Mouse (Mus musculus) neural tube, embryonic 12.5 days (tissue): ENCODE results near the gene Uaca. TPM values are rescaled to one million over a fixed set of nuclear protein-coding genes. Genes with fewer than 3 reads are reported as not detected.

ENCODE experiments used
- ATAC-seq: fragments of 200-750 bp; cut with Nextera tagmentation; 2 replicates; pipeline ENCODE4 v1.8.0; 2017; ENCODE audit warnings: low read depth, mild to moderate bottlenecking, moderate TSS enrichment, moderate library complexity; ENCODE audit not compliant: low FRiP score
- H3K27ac ChIP-seq: fragments of 300-500 bp; sonication (generic); 2 replicates; pipeline ENCODE4 v1.5.1; 2016
- H3K27me3 ChIP-seq: fragments of 300-500 bp; sonication (generic); replicated peaks from 2 replicates; pipeline ENCODE4 v1.6.1; 2016; ENCODE audit warnings: mild to moderate bottlenecking
- H3K36me3 ChIP-seq: fragments of 300-500 bp; sonication (generic); 2 replicates; pipeline ENCODE4 v1.6.1; 2016; ENCODE audit warnings: mild to moderate bottlenecking
- H3K4me1 ChIP-seq: fragments of 300-500 bp; sonication (generic); 2 replicates; pipeline ENCODE4 v1.6.1; 2016
- H3K4me2 ChIP-seq: fragments of 300-500 bp; sonication (generic); replicated peaks from 2 replicates; pipeline ENCODE4 v1.6.1; 2016; ENCODE audit warnings: mild to moderate bottlenecking
- H3K4me3 ChIP-seq: fragments of 300-500 bp; sonication (generic); 2 replicates; pipeline ENCODE4 v1.5.1; 2016
- H3K9ac ChIP-seq: fragments of 300-500 bp; sonication (generic); 2 replicates; pipeline ENCODE4 v1.6.1; 2016; ENCODE audit warnings: mild to moderate bottlenecking
- H3K9me3 ChIP-seq: fragments of 300-500 bp; sonication (generic); 2 replicates; pipeline ENCODE4 v1.6.1; 2016; ENCODE audit warnings: mild to moderate bottlenecking
- WGBS: fragments of 180-500 bp; shearing (Covaris S2); methylation state at CpG from one replicate; pipeline ENCODE4 v1.1.7; 2016; 5-methylcytosine and 5-hydroxymethylcytosine counted together
- polyA plus RNA-seq: library from polyadenylated mRNA; unstranded; fragments of >200 nt; fragmentation: Nextera tagmentation; extraction: Ambion mirVana; gene quantifications from 2 replicates; pipeline ENCODE4 v1.2.1, GENCODE M21; 2016

Gene Uaca
- polyA plus RNA-seq, 1 experiment from 2014 or later = 35.2 TPM

DNA sequence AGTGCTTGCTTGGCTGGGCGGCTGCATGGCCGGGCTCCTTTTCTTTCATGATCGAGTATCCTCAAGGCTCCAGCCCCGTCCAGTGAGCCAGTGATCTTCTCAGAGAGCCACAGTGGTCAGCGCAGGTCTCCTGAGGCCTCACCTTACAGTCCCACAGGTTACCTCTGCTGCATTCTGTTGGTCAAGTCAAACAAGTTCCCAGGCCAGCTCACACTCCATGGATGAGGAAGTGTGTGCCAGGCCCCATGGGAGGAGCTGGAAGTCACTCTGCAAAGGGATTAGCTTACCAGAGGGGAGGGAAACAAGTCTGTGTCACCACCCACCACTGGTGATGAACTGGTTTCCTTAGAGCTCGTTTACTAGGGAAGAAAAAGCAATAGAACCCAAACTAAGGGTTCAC, 28.3 kb downstream of the Uaca start:
- no peaks in the 10 kb centered on the region for H3K36me3 ChIP-seq
- no peaks in the 10 kb centered on the region for H3K27me3 ChIP-seq
- no peaks in the 10 kb centered on the region; the same call in 1 of the 2 replicates for H3K4me1 ChIP-seq
- H3K4me3 ChIP-seq = no peak overlapping the region
- H3K4me2 ChIP-seq = no peak overlapping the region
- 91% methylated on average over 6 of the region's 6 CpGs for WGBS
- no peaks in the 10 kb centered on the region for H3K9me3 ChIP-seq
- ATAC-seq = no peak
- no peak overlapping the region for H3K9ac ChIP-seq
- H3K27ac ChIP-seq = no peak overlapping the region

DNA sequence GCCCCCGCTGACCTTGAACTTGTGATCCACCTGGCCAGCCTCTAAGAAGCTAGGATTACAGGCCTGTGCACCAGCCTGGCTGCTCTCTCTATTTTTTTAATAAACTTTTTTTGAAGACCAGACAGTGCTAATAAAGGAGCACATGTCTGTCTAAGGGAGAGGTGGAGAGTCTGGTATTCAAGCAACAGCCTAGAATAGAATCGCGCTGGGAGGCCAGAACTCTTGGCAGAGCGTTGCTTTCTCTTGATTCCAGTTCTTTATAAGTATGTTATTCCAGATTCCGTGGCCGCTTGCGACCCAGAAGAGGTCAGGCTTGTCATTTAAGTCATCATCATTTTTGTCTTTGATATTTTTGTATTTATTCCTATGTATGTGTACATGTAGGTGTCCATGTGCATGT, 31.2 kb downstream of the Uaca start:
- Histone ChIP-seq H3K4me1 (no peaks in the 10 kb centered on the region), H3K27me3 (no peaks in the 10 kb centered on the region), H3K4me2 (no peak overlapping the region), H3K27ac (no peak overlapping the region), H3K9ac (no peak overlapping the region), H3K9me3 (no peaks in the 10 kb centered on the region), H3K36me3 (no peaks in the 10 kb centered on the region), H3K4me3 (no peak overlapping the region)
- no peak for ATAC-seq
- WGBS = 97% methylated on average over 7 of the region's 7 CpGs

DNA sequence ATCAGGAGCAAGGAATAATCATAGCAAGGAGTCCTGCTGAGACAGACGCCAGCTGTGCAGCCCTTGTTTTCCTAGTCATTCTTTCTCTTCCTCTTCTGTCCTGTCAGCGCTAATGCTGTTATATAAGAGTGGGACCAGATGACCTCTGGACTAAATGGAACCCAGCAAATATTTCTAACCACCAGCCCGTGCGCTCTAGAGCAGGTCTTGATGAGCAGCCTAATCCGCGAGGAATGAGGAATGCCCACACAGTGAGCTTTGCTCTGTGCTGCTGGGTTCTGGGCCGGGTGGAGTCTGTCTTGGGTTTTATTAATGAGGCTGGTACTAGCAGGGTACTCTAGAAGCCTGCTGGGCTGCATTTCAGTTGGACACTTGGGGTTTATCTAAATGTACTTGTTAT, 32.4 kb downstream of the Uaca start:
- Histone ChIP-seq H3K4me2 (no peak overlapping the region), H3K36me3 (no peaks in the 10 kb centered on the region), H3K4me1 (no peaks in the 10 kb centered on the region), H3K9me3 (no peaks in the 10 kb centered on the region), H3K27ac (no peak overlapping the region), H3K4me3 (no peak overlapping the region), H3K9ac (no peak overlapping the region), H3K27me3 (no peaks in the 10 kb centered on the region)
- 76% methylated on average over 7 of the region's 7 CpGs for WGBS
- ATAC-seq = no peak

DNA sequence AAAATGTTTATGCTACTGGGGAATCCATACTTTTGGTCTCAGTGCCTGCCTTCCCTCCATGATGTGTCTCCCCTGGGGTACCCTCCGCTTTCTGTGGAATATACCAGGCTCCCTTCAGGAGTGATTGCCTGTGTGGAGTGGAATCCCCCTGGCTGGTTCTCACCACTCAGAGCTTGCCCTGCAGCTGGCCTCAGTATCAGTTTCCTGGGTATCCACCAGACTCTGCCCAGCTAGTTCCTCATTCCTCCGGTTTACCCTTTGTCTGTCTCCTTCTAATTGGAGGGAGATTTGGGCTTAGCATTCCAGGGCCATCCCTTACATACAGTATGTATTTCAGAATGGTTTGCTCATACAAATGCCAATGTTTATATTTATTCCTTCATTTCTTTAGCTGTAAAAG, 33.9 kb downstream of the Uaca start:
- H3K4me1 ChIP-seq = no peaks in the 10 kb centered on the region
- no peak for ATAC-seq
- H3K27ac ChIP-seq = no peak overlapping the region
- no peak overlapping the region for H3K9ac ChIP-seq
- no peak overlapping the region for H3K4me3 ChIP-seq
- no peaks in the 10 kb centered on the region for H3K36me3 ChIP-seq
- H3K4me2 ChIP-seq = no peak overlapping the region
- no peaks in the 10 kb centered on the region for H3K9me3 ChIP-seq
- no peaks in the 10 kb centered on the region for H3K27me3 ChIP-seq
- WGBS = 88% methylated on average over 2 of the region's 2 CpGs

DNA sequence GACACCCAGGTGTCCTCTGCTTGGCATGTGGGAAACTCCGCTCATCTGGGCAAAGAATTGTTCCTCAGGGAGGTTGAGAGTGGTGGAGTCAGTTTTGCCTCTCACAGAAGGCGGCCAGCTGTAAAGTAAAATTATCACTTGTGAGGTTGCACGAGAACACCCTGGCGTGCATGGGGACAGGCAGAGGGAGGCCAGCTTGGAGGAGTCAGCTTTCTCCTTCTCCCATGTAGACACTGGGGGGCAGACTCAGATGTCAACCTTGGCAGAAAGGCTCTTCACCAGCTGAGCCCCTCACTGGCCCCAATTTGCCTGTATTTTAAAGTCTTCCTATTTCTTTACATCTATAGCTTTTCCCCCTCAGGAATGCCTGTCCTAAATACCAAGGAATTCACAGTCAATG, 35.3 kb downstream of the Uaca start:
- Histone ChIP-seq H3K9ac (no peak overlapping the region), H3K4me3 (no peak overlapping the region), H3K36me3 (no peaks in the 10 kb centered on the region), H3K4me1 (no peaks in the 10 kb centered on the region), H3K4me2 (no peak overlapping the region), H3K27me3 (no peaks in the 10 kb centered on the region), H3K27ac (no peak overlapping the region), H3K9me3 (no peaks in the 10 kb centered on the region)
- 75% methylated on average over 4 of the region's 4 CpGs for WGBS
- ATAC-seq = no peak

DNA sequence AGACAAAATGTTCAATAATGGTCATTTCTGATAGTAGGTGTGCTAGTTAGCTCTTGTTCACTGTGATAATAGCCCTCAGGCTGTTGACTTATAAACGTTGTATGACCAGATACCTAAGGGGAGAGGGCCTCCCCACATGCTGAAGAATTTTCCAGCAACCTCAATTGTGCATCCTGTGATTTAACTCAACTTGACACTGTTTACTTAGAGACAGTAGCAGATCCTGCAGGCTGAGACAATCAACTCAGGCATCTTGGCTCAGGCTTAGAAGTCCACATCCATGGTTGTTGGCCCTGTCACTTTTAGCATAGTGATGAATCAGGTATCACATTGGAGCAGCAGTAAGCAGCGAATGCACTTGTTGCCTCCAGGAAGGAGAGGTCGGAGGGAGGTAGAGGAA, 35.7 kb downstream of the Uaca start:
- Histone ChIP-seq H3K36me3 (no peaks in the 10 kb centered on the region), H3K4me2 (no peak overlapping the region), H3K27me3 (no peaks in the 10 kb centered on the region), H3K4me1 (no peaks in the 10 kb centered on the region), H3K9ac (no peak overlapping the region), H3K9me3 (no peaks in the 10 kb centered on the region), H3K27ac (no peak overlapping the region), H3K4me3 (no peak overlapping the region)
- ATAC-seq = no peak
- 82% methylated on average over 3 of the region's 3 CpGs for WGBS

DNA sequence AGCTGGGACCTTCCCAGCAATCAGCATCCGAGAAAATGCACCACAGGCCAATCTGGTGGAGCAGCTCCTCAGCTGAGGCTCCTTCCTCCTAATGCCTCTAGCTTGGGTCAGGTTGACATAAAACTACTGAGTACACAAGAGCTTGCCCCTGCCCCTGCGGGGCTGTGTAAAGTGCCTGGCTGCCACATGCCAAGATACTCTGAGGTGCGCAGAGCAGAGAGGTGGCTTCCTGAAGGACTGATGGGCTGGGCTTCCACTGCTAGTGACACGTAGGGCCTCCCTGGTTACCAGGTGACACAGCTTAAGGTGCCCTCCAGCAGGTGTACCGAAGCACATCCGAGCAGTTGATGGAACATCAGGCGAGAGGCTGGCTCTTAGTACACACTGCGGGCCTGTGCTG, 37.9 kb downstream of the Uaca start:
- H3K9ac ChIP-seq = no peak overlapping the region

DNA sequence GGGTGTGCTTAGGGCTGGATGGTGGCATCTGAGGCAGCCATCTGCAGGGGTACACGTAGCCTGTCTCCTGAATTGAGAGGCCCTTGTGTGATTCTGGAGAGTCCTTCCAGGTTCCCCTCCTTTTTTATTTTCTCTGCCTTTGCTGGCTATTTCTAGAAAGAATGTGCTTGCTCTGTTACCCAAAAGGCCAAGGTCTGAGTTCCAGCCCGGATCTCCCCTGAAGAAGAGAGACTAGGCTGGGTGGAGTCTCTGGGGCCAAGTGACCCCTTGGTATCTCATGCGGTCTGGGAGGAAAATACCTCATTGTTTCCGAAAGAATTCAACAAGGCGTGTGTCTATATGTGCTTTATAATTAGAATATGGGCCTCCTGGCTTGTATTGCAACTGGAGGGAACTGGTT, 41.8 kb downstream of the Uaca start:
- H3K27ac ChIP-seq = no peak overlapping the region
- WGBS = 72% methylated on average over 5 of the region's 5 CpGs
- ATAC-seq = no peak

More for the DNA sequence above, 37.9 kb downstream of the Uaca start:
- Histone ChIP-seq H3K9me3 (no peaks in the 10 kb centered on the region), H3K4me2 (no peak overlapping the region), H3K36me3 (no peaks in the 10 kb centered on the region), H3K4me1 (peaks cover 10% of the 10 kb centered on the region), H3K27ac (no peak overlapping the region), H3K27me3 (no peaks in the 10 kb centered on the region), H3K4me3 (no peak overlapping the region)
- WGBS = 93% methylated on average over 8 of the region's 8 CpGs
- no peak for ATAC-seq

DNA sequence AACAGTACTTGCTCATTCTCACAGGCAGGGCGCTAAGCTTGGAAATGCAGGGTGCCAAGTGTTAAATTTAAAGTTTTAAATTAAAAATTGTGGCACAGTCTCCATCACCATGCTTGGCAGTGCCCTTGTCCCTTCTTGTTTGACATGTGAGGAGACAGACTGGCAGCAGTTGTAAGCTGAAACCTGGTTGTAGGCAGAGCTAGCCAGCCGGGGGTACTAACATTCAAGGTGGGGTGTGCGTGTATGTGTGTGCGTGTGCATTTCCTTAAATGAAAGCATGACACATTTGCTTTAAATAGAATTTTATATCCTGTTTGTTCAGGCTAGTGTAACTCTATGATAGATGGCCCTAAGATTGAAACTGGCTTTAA, 42.7 kb downstream of the Uaca start:
- Histone ChIP-seq H3K9ac (no peak overlapping the region), H3K4me3 (no peak overlapping the region)
- ATAC-seq = no peak

More for the DNA sequence above, 41.8 kb downstream of the Uaca start:
- H3K4me2 ChIP-seq = no peak overlapping the region
- no peaks in the 10 kb centered on the region for H3K27me3 ChIP-seq
- H3K9me3 ChIP-seq = no peaks in the 10 kb centered on the region
- H3K4me1 ChIP-seq = peaks cover 23% of the 10 kb centered on the region
- H3K36me3 ChIP-seq = no peaks in the 10 kb centered on the region
- no peak overlapping the region for H3K9ac ChIP-seq
- H3K4me3 ChIP-seq = no peak overlapping the region

DNA sequence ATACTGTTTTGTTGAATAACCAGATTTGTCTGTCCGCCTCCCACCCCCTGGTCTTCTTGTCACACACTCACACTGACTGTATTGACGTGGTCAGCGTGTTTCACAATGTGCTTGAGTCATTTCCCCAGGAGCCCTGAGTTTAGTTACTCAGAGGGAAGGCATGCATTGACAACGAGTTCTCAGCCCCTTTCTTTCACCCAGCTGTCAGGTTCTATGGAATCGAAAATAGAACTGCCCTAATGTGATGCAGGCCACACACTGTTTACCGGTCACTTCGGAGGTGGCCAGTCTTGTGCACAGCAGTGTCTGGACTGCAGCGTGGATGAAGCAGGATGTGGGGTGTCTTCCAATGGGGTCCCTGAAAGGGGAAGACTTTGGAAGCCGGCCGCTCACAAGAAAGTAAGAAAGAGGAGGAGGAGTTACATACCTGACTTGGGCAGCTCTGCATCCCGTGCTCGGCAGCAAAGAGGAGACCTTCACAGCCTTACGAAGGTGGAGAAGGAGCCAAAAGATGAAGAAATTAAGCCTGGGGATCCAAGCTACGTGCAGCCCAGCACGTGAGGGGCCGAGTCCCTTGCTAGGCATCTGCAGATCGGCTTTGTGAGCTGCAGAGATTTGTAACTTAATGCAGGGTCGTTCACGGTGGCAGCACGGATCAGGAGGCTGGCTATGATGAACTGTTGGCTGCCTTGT, 43.3 kb downstream of the Uaca start:
- ATAC-seq = no peak
- Histone ChIP-seq H3K36me3 (no peaks in the 10 kb centered on the region), H3K9ac (peak overlapping the region; percentile 42; the same call in 1 of the 2 replicates), H3K4me2 (peak overlapping the region; percentile 56), H3K27me3 (no peaks in the 10 kb centered on the region), H3K27ac (peak overlapping the region; percentile 27; the same call in 1 of the 2 replicates), H3K9me3 (no peaks in the 10 kb centered on the region), H3K4me3 (peak overlapping the region; percentile 18; the same call in 1 of the 2 replicates), H3K4me1 (peaks cover 23% of the 10 kb centered on the region)
- 14% methylated on average over 20 of the region's 20 CpGs for WGBS

More for the DNA sequence above, 42.7 kb downstream of the Uaca start:
- Histone ChIP-seq H3K27me3 (no peaks in the 10 kb centered on the region), H3K9me3 (no peaks in the 10 kb centered on the region), H3K4me1 (peaks cover 23% of the 10 kb centered on the region), H3K27ac (no peak overlapping the region), H3K36me3 (no peaks in the 10 kb centered on the region), H3K4me2 (peak overlapping the region; percentile 56)
- 70% methylated on average over 4 of the region's 4 CpGs for WGBS

DNA sequence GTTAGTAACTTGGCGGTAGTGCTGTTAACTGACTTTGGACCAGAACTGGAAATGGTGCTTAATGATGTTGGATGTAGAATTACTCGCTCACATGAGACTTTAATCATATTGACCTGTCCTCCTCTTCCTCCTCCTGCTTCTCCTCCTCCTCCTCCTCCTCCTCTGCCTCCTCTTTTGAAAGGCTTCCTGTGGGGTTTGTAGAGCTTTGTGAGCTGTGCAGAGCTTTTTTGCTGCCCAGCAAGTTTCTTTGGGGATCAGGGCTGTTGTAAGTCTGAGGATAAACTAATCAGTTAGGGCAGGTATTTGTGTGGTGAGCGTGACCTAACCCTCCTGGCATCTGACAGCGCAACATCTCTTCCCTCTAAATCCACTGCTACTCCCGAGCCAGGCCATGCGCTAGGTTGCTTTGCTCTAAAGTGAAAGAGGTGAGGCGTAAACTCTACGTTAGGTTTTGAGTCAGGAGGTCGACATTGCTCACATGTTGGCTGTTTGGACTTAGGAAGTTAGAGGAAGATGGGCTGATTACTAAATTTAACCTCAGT, 44.1 kb downstream of the Uaca start:
- Histone ChIP-seq H3K27me3 (no peaks in the 10 kb centered on the region), H3K9ac (no peak overlapping the region)

DNA sequence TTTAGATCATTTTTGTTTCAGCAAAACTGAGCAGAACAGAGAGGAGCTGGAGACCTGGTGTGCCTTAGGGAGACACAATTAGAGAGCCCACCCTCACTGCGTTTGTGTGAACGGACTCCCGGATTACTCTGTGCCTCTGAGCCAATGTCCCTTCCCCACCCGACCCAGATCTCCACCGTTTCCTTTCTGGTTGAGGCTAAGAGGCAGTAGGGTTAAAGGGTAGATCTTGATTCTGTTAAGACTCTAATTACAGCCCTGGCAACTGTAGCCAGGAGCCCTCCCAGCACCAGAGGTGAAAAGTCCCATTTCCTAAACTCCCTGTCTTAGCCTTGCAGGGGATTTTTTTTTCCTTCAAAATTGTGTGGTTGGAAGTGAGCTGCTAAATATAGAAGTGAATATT, 47.1 kb downstream of the Uaca start:
- WGBS = 74% methylated on average over 5 of the region's 5 CpGs
- no peak overlapping the region for H3K4me2 ChIP-seq
- H3K9ac ChIP-seq = no peak overlapping the region
- no peaks in the 10 kb centered on the region for H3K9me3 ChIP-seq
- no peak overlapping the region for H3K27ac ChIP-seq
- no peaks in the 10 kb centered on the region for H3K36me3 ChIP-seq
- H3K27me3 ChIP-seq = no peaks in the 10 kb centered on the region
- no peak for ATAC-seq
- H3K4me3 ChIP-seq = no peak overlapping the region
- peaks cover 17% of the 10 kb centered on the region for H3K4me1 ChIP-seq

More for the DNA sequence above, 44.1 kb downstream of the Uaca start:
- ATAC-seq = no peak
- H3K36me3 ChIP-seq = no peaks in the 10 kb centered on the region
- H3K4me1 ChIP-seq = peaks cover 23% of the 10 kb centered on the region
- H3K4me3 ChIP-seq = no peak overlapping the region
- H3K27ac ChIP-seq = no peak overlapping the region
- H3K9me3 ChIP-seq = no peaks in the 10 kb centered on the region
- peak overlapping the region; percentile 56 for H3K4me2 ChIP-seq
- 51% methylated on average over 9 of the region's 9 CpGs for WGBS
